9 mouse cellular contexts compared by ENCODE assay signal in the genomic region with DNA sequence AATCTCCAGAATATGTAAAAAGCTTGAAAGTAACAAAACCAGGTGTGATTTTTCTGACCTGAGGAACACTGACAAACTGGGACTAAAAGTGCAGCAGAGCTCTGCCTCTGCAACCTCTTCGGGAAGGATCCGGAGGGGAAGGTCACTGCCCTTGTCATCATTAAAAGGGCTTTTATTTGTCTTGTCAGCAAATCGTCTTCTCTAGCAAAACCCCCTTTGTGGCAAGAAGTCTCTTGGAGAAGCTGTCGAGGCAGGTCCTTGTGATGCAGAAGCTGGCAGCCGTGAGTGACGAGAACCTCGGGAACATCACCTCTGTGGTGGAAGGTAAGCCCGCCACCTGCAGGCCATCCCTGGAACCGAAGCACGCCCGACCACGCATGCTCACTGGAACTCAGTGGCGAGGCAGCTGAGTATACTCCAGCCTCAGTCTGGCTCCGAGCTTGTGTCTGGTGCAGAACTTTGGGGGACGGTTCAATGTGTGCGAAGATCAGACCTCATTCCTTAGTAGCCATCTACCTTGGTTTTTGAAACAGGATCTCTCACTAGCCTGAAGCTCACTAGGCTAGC. TPM values are rescaled to one million over a fixed set of nuclear protein-coding genes. Genes with fewer than 3 reads are reported as not detected.
DNase-seq lines count a peak whose midpoint lies in the region; ATAC-seq and TF ChIP-seq lines count a peak whose summit lies in the region.
"Had no signal": no experiment of that assay in that cellular context is flagged by ENCODE, and none has a peak within 500 bp of the region (broad histone marks: within the 10 kb centered on the region; RNA-seq: fewer than 3 reads in every experiment).

No protein-coding gene starts in this region.

- peak overlapping the region; percentile 56 for H3K4me2 ChIP-seq in heart, embryonic 12.5 days
- H3K4me2 ChIP-seq in kidney, postnatal 0 days (ENCODE audit: low read length): peak overlapping the region; percentile 34; the same call in 1 of the 2 replicates
- peak overlapping the region; percentile 39 for H3K4me2 ChIP-seq in liver, embryonic 11.5 days
- peak overlapping the region; percentile 23 for H3K4me2 ChIP-seq in neural tube, embryonic 11.5 days (ENCODE audit: low read depth)
- H3K4me2 ChIP-seq in stomach, postnatal 0 days (replicated peaks; ENCODE audit: low read depth): peak overlapping the region; percentile 28

- H3K4me1 ChIP-seq in heart, embryonic 12.5 days (replicated peaks): peaks cover 24% of the 10 kb centered on the region
- H3K4me1 ChIP-seq in kidney, postnatal 0 days (replicated peaks; ENCODE audit: insufficient read depth, low read length): 0 out of 2 replicates have a peak, but pooled peaks cover 8% of the 10 kb centered on the region
- H3K4me1 ChIP-seq in liver, embryonic 11.5 days (replicated peaks; ENCODE audit: control insufficient read depth, insufficient read depth, low read length): no peaks in the 10 kb centered on the region
- 0 out of 2 replicates have a peak, but pooled peaks cover 8% of the 10 kb centered on the region for H3K4me1 ChIP-seq in neural tube, embryonic 11.5 days (ENCODE audit: control insufficient read depth, insufficient read depth, low read length)
- no peaks in the 10 kb centered on the region for H3K4me1 ChIP-seq in stomach, postnatal 0 days (replicated peaks; ENCODE audit: control insufficient read depth, insufficient read depth)

- peak; percentile 92 for TF ChIP-seq CTCF in kidney, postnatal 0 days (IDR thresholded peaks at IDR 0.05; ENCODE audit: low read depth)
- peak; percentile 95 for TF ChIP-seq CTCF in stomach, postnatal 0 days (IDR thresholded peaks at IDR 0.05; ENCODE audit: low read depth)

- peak; percentile 66 for DNase-seq in CD4-positive helper T cell, adult 2 months (ENCODE audit: low read depth, low spot score)
- DNase-seq in brain, embryonic 18.5 days (ENCODE audit: low read depth, low spot score): peak; percentile 32
- DNase-seq in kidney, postnatal 0 days (ENCODE audit: low spot score): peak; percentile 86
- DNase-seq in liver, embryonic 11.5 days (ENCODE audit: low spot score): peak; percentile 74
- DNase-seq in neural tube, embryonic 11.5 days (ENCODE audit: low spot score): peak; percentile 89
- peak; percentile 91 for DNase-seq in stomach, postnatal 0 days (ENCODE audit: low spot score)

- peaks cover 22% of the 10 kb centered on the region for H3K36me3 ChIP-seq in heart, embryonic 12.5 days
- no peaks in the 10 kb centered on the region for H3K36me3 ChIP-seq in kidney, postnatal 0 days (ENCODE audit: insufficient read depth, low read length)
- no peaks in the 10 kb centered on the region for H3K36me3 ChIP-seq in liver, embryonic 11.5 days (ENCODE audit: control insufficient read depth, insufficient read depth, low read length)
- no peaks in the 10 kb centered on the region for H3K36me3 ChIP-seq in neural tube, embryonic 11.5 days (ENCODE audit: control insufficient read depth, insufficient read depth, low read length)
- H3K36me3 ChIP-seq in stomach, postnatal 0 days (ENCODE audit: control insufficient read depth, insufficient read depth, low read length): no peaks in the 10 kb centered on the region

- no peak overlapping the region for H3K27ac ChIP-seq in heart, embryonic 12.5 days (ENCODE audit: poor library complexity, severe bottlenecking)
- no peak overlapping the region for H3K27ac ChIP-seq in kidney, postnatal 0 days
- no peak overlapping the region for H3K27ac ChIP-seq in liver, embryonic 11.5 days (ENCODE audit: low read depth, low read length)
- H3K27ac ChIP-seq in neural tube, embryonic 11.5 days (ENCODE audit: low read depth, low read length): no peak overlapping the region
- no peak overlapping the region for H3K27ac ChIP-seq in stomach, postnatal 0 days (replicated peaks)

- peak; percentile 88 for ATAC-seq in erythroid progenitor cell, adult 5-6 weeks (replicated peaks; ENCODE audit: low FRiP score, poor library complexity, severe bottlenecking)
- ATAC-seq in heart, embryonic 12.5 days (ENCODE audit: insufficient number of reproducible peaks, low FRiP score): peak; percentile 76
- peak; percentile 85 for ATAC-seq in kidney, postnatal 0 days (replicated peaks; ENCODE audit: low FRiP score, low read depth)
- peak; percentile 82 for ATAC-seq in liver, embryonic 11.5 days (replicated peaks; ENCODE audit: low FRiP score)
- ATAC-seq in neural tube, embryonic 11.5 days (ENCODE audit: insufficient read depth, low FRiP score, low TSS enrichment): peak; percentile 72
- ATAC-seq in stomach, postnatal 0 days (ENCODE audit: low FRiP score, low TSS enrichment): peak; percentile 83

- no peaks in the 10 kb centered on the region for H3K9me3 ChIP-seq in heart, embryonic 12.5 days (replicated peaks)
- no peaks in the 10 kb centered on the region for H3K9me3 ChIP-seq in kidney, postnatal 0 days (replicated peaks; ENCODE audit: low read length)
- H3K9me3 ChIP-seq in liver, embryonic 11.5 days (ENCODE audit: control insufficient read depth, low read length): no peaks in the 10 kb centered on the region
- no peaks in the 10 kb centered on the region for H3K9me3 ChIP-seq in neural tube, embryonic 11.5 days (ENCODE audit: control insufficient read depth, low read length)
- no peaks in the 10 kb centered on the region for H3K9me3 ChIP-seq in stomach, postnatal 0 days (ENCODE audit: control insufficient read depth, low read length)

- H3K4me3 ChIP-seq in heart, embryonic 12.5 days: 0 out of 2 replicates have a peak overlapping the region, but pooled peaks have one; percentile 9
- H3K4me3 ChIP-seq in kidney, postnatal 0 days (replicated peaks; ENCODE audit: low read depth, low read length): peak overlapping the region; percentile 4; the same call in 1 of the 2 replicates
- no peak overlapping the region for H3K4me3 ChIP-seq in liver, embryonic 11.5 days (ENCODE audit: low read depth, low read length)
- H3K4me3 ChIP-seq in neural tube, embryonic 11.5 days (ENCODE audit: low read depth, low read length): no peak overlapping the region
- H3K4me3 ChIP-seq in stomach, postnatal 0 days (ENCODE audit: low read depth, low read length): no peak overlapping the region
- H3K4me3 ChIP-seq: erythroblast, embryonic 14.5 days had no signal

- no peak overlapping the region for H3K9ac ChIP-seq in heart, embryonic 12.5 days
- H3K9ac ChIP-seq in kidney, postnatal 0 days (ENCODE audit: low read depth, low read length): no peak overlapping the region
- no peak overlapping the region for H3K9ac ChIP-seq in liver, embryonic 11.5 days (ENCODE audit: low read depth, low read length)
- peak overlapping the region; percentile 26 for H3K9ac ChIP-seq in neural tube, embryonic 11.5 days (ENCODE audit: low read length)
- H3K9ac ChIP-seq in stomach, postnatal 0 days (ENCODE audit: low read length): no peak overlapping the region

- no peak for TF ChIP-seq EP300 in stomach, postnatal 0 days (optimal IDR thresholded peaks at IDR 0.05)

- WGBS in heart, embryonic 12.5 days: 10% methylated on average over 16 of the region's 16 CpGs
- WGBS in kidney, postnatal 0 days: 5% methylated on average over 16 of the region's 16 CpGs
- WGBS in liver, embryonic 11.5 days: 23% methylated on average over 16 of the region's 16 CpGs
- 8% methylated on average over 16 of the region's 16 CpGs for WGBS in neural tube, embryonic 11.5 days
- 5% methylated on average over 16 of the region's 16 CpGs for WGBS in stomach, postnatal 0 days

- peaks cover 7% of the 10 kb centered on the region; the same call in 1 of the 2 replicates for H3K27me3 ChIP-seq in heart, embryonic 12.5 days (replicated peaks)
- no peaks in the 10 kb centered on the region for H3K27me3 ChIP-seq in kidney, postnatal 0 days (ENCODE audit: insufficient read depth, low read length)
- H3K27me3 ChIP-seq in liver, embryonic 11.5 days (replicated peaks; ENCODE audit: control insufficient read depth, insufficient read depth, low read length): no peaks in the 10 kb centered on the region
- H3K27me3 ChIP-seq in neural tube, embryonic 11.5 days (ENCODE audit: control insufficient read depth, insufficient read depth, low read length): no peaks in the 10 kb centered on the region
- no peaks in the 10 kb centered on the region for H3K27me3 ChIP-seq in stomach, postnatal 0 days (ENCODE audit: control insufficient read depth, insufficient read depth, low read length)

RNA-seq across cellular contexts. Expression of a gene that starts 27.5 kb away (rescaled TPM):
- not detected in 2 replicates for total RNA-seq in erythroid progenitor cell, adult 5-6 weeks (2015; ENCODE audit: low replicate concordance)
- total RNA-seq in erythroid progenitor cell, adult 5-6 weeks (2017; ENCODE audit: low replicate concordance): not detected in 2 replicates
- polyA plus RNA-seq in heart, embryonic 12.5 days (2016; fragmentation: Nextera tagmentation; extraction: Ambion mirVana): not detected in 2 replicates
- not detected in 2 replicates for polyA plus RNA-seq in kidney, postnatal 0 days (2015; fragmentation: Nextera tagmentation; extraction: Ambion mirVana)
- polyA plus RNA-seq in liver, embryonic 11.5 days (2014; fragmentation: Nextera tagmentation; extraction: Ambion mirVana): not detected in 2 replicates
- polyA plus RNA-seq in neural tube, embryonic 11.5 days (2014; fragmentation: Nextera tagmentation; extraction: Ambion mirVana): not detected in 2 replicates
- polyA plus RNA-seq in stomach, postnatal 0 days (2015; fragmentation: Nextera tagmentation; extraction: Ambion mirVana): not detected in 2 replicates
- polyA plus RNA-seq: erythroblast, embryonic 14.5 days had no signal

RNA-seq across cellular contexts. Expression of a gene that starts 48.2 kb away (rescaled TPM):
- 289 and 378 TPM in 2 replicates for total RNA-seq in erythroid progenitor cell, adult 5-6 weeks (2015; ENCODE audit: low replicate concordance)
- total RNA-seq in erythroid progenitor cell, adult 5-6 weeks (2017; ENCODE audit: low replicate concordance): 180 and 322 TPM in 2 replicates
- polyA plus RNA-seq in heart, embryonic 12.5 days (2016; fragmentation: Nextera tagmentation; extraction: Ambion mirVana): 111 and 114 TPM in 2 replicates
- polyA plus RNA-seq in kidney, postnatal 0 days (2015; fragmentation: Nextera tagmentation; extraction: Ambion mirVana): 69.8 and 78.7 TPM in 2 replicates
- 212 and 218 TPM in 2 replicates for polyA plus RNA-seq in liver, embryonic 11.5 days (2014; fragmentation: Nextera tagmentation; extraction: Ambion mirVana)
- 110 and 124 TPM in 2 replicates for polyA plus RNA-seq in neural tube, embryonic 11.5 days (2014; fragmentation: Nextera tagmentation; extraction: Ambion mirVana)
- polyA plus RNA-seq in stomach, postnatal 0 days (2015; fragmentation: Nextera tagmentation; extraction: Ambion mirVana): 39.6 and 43.3 TPM in 2 replicates

Comparison
In these comparisons a context has a peak if more than half of its experiments do, and no peak if none do; other contexts are left out.
1. DNase-seq: peak in every context shown above with its lines; median percentile 91 in stomach, postnatal 0 days; 89 in neural tube, embryonic 11.5 days; 86 in kidney, postnatal 0 days; 74 in liver, embryonic 11.5 days; 66 in CD4-positive helper T cell, adult 2 months; 32 in brain, embryonic 18.5 days.
2. H3K4me3 ChIP-seq: peak in heart, embryonic 12.5 days (single experiment) and kidney, postnatal 0 days (single experiment); none in liver, embryonic 11.5 days (single experiment), neural tube, embryonic 11.5 days (single experiment) and stomach, postnatal 0 days (single experiment).
3. Peak in every context shown above with its lines, with median percentiles within 50 percentile points of each other: ATAC-seq and H3K4me2 ChIP-seq.